Mouse (Mus musculus) liver, embryonic 12.5 days (tissue): ENCODE results near the gene Slc25a34. TPM values are rescaled to one million over a fixed set of nuclear protein-coding genes. Genes with fewer than 3 reads are reported as not detected.

Experiments used
- ATAC-seq: fragments of 200-750 bp; cut with Nextera tagmentation; 2 replicates; pipeline ENCODE4 v1.8.0; 2017; ENCODE audit warnings: moderate number of reproducible peaks, mild to moderate bottlenecking, moderate library complexity
- H3K27ac ChIP-seq: fragments of 300-500 bp; sonication (generic); 2 replicates; pipeline ENCODE4 v1.5.1; 2016; ENCODE audit warnings: mild to moderate bottlenecking
- H3K27me3 ChIP-seq: fragments of 300-500 bp; sonication (generic); replicated peaks from 2 replicates; pipeline ENCODE4 v1.6.1; 2016; ENCODE audit warnings: mild to moderate bottlenecking, moderate library complexity
- H3K36me3 ChIP-seq: fragments of 300-500 bp; sonication (generic); 2 replicates; pipeline ENCODE4 v1.6.1; 2016; ENCODE audit warnings: mild to moderate bottlenecking, moderate library complexity
- H3K4me1 ChIP-seq: fragments of 300-500 bp; sonication (generic); 2 replicates; pipeline ENCODE4 v1.6.1; 2016
- H3K4me2 ChIP-seq: fragments of 300-500 bp; sonication (generic); 2 replicates; pipeline ENCODE4 v1.6.1; 2016; ENCODE audit warnings: mild to moderate bottlenecking, moderate library complexity
- H3K4me3 ChIP-seq: fragments of 300-500 bp; sonication (generic); 2 replicates; pipeline ENCODE4 v1.5.1; 2016; ENCODE audit warnings: mild to moderate bottlenecking, moderate library complexity
- H3K9ac ChIP-seq: fragments of 300-500 bp; sonication (generic); 2 replicates; pipeline ENCODE4 v1.6.1; 2016; ENCODE audit warnings: mild to moderate bottlenecking, moderate library complexity
- H3K9me3 ChIP-seq: fragments of 300-500 bp; sonication (generic); replicated peaks from 2 replicates; pipeline ENCODE4 v1.6.1; 2016; ENCODE audit warnings: mild to moderate bottlenecking, moderate library complexity
- WGBS: fragments of 180-500 bp; shearing (Covaris S2); methylation state at CpG from one replicate; pipeline ENCODE4 v1.1.7; 2016; ENCODE audit not compliant: insufficient replicate concordance; 5-methylcytosine and 5-hydroxymethylcytosine counted together
- polyA plus RNA-seq: library from polyadenylated mRNA; unstranded; fragments of >200 nt; fragmentation: Nextera tagmentation; extraction: Ambion mirVana; gene quantifications from 2 replicates; pipeline ENCODE4 v1.2.1, GENCODE M21; 2016

Gene Slc25a34
- polyA plus RNA-seq, 1 experiment from 2014 or later, result not detected

DNA sequence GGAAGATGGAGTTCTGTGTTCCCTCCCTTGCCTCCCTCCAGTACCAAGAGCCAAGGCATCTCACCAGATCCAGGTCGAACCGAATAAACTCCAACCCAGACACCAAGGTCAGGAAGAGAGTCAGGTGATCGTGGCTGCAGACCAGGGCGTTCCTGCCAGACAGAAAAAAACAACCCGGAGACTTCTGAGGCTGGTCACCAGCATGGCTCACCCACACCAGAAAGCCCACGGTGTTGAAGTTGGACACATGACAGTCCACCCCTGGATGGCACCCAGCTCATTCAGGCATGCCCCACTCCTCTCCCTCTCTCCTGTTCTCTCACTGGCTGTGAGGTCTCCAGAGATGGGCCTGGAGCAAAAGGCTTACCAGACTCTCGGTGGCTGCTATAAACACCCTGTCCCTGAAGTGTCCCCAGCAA lies 17.7 kb upstream of the Slc25a34 start:
- no peaks in the 10 kb centered on the region for H3K9me3 ChIP-seq
- no peak for ATAC-seq
- no peak overlapping the region for H3K9ac ChIP-seq
- no peak overlapping the region for H3K4me2 ChIP-seq
- no peak overlapping the region for H3K27ac ChIP-seq
- WGBS, result 83% methylated on average over 7 of the region's 7 CpGs
- H3K36me3 ChIP-seq, result peaks cover 47% of the 10 kb centered on the region
- H3K4me3 ChIP-seq, result no peak overlapping the region
- no peaks in the 10 kb centered on the region for H3K27me3 ChIP-seq
- H3K4me1 ChIP-seq, result no peaks in the 10 kb centered on the region

GRCm38 (mm10) chr4:141639474-141639873 lies 15.9 kb upstream of the Slc25a34 start:
- WGBS, result 70% methylated on average over 11 of the region's 11 CpGs

GRCm38 (mm10) chr4:141636693-141637092 lies 13.1 kb upstream of the Slc25a34 start:
- no peaks in the 10 kb centered on the region for H3K27me3 ChIP-seq
- peaks cover 58% of the 10 kb centered on the region for H3K36me3 ChIP-seq
- no peak for ATAC-seq
- no peaks in the 10 kb centered on the region for H3K4me1 ChIP-seq
- no peak overlapping the region for H3K27ac ChIP-seq
- H3K4me3 ChIP-seq, result no peak overlapping the region
- WGBS, result 96% methylated on average over 5 of the region's 5 CpGs
- H3K9ac ChIP-seq, result no peak overlapping the region
- no peaks in the 10 kb centered on the region for H3K9me3 ChIP-seq
- H3K4me2 ChIP-seq, result no peak overlapping the region

More at GRCm38 (mm10) chr4:141639474-141639873, 15.9 kb upstream of the Slc25a34 start:
- Histone ChIP-seq H3K27ac (no peak overlapping the region), H3K9me3 (no peaks in the 10 kb centered on the region), H3K36me3 (peaks cover 47% of the 10 kb centered on the region), H3K4me3 (no peak overlapping the region), H3K4me1 (no peaks in the 10 kb centered on the region), H3K9ac (no peak overlapping the region), H3K4me2 (no peak overlapping the region), H3K27me3 (no peaks in the 10 kb centered on the region)
- ATAC-seq, result no peak

DNA sequence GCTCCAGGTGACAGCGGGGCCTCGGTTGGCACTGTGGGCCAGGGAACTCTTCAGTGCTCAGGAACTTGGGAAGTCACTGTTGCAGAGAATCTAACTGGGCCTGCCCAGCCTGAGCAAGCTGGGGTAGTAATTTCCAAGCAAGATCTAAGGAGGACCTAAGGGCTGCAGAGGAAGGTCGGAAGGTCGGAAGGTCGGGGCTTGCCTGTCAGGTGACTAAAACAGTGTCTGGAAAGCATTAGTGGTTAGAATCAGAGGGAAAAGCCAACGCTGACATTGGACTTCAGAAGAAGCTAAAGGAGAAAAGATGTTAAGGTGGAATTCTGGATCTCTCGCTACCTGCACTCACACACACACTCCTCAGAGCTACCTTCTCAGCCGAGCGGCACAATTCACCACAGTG lies 12.4 kb upstream of the Slc25a34 start:
- Histone ChIP-seq H3K27me3 (no peaks in the 10 kb centered on the region), H3K27ac (no peak overlapping the region), H3K9me3 (no peaks in the 10 kb centered on the region), H3K9ac (no peak overlapping the region), H3K4me2 (no peak overlapping the region), H3K36me3 (peaks cover 58% of the 10 kb centered on the region), H3K4me3 (no peak overlapping the region), H3K4me1 (no peaks in the 10 kb centered on the region)
- ATAC-seq, result no peak
- WGBS, result 80% methylated on average over 9 of the region's 9 CpGs

DNA sequence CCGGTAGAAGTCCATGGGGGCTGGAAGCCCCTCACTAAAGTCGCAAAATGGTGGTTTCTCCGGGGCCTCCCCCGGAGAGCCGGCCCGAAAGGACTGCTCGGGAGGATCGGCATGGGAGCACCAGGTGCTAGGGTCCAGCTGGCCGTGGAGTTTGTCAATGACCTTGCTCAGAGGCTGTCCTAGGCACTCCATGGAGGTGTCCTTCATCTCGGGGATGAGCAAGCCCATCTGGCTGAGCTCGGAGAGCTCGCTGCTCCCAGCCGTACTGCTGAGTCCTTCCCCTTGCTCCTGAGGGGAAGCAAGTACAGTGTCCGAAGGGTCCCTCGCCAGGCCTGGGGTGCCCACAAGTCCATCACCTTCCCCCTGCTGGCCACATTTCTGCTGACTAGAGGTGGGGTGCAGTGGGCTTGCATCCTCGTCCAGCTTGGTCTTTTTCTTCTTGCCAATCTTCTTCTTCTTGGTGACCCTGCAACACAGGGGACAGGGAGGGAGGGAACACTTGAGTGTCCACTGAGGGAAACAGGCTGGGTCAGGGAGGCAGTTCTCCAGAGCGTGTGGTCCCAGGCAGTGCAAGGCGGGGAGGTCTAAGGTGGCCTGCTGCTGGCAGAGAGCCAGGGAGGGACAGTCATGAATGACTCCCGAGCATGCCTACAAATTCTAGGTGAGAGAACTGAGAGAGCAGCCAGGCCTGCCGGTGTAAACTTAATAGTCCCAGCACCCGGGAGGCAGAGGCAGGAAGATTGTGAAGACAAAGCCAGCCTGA lies 8.7 kb upstream of the Slc25a34 start:
- no peak for ATAC-seq
- Histone ChIP-seq H3K36me3 (peaks cover 71% of the 10 kb centered on the region), H3K4me3 (no peak overlapping the region), H3K4me2 (no peak overlapping the region), H3K27me3 (no peaks in the 10 kb centered on the region), H3K9me3 (no peaks in the 10 kb centered on the region), H3K9ac (no peak overlapping the region), H3K27ac (no peak overlapping the region), H3K4me1 (no peaks in the 10 kb centered on the region)
- WGBS, result 87% methylated on average over 21 of the region's 21 CpGs

- 84% methylated on average over 20 of the region's 20 CpGs for WGBS
- Histone ChIP-seq H3K4me1 (no peaks in the 10 kb centered on the region), H3K36me3 (peaks cover 71% of the 10 kb centered on the region), H3K4me2 (no peak overlapping the region), H3K9me3 (no peaks in the 10 kb centered on the region), H3K4me3 (no peak overlapping the region), H3K27me3 (no peaks in the 10 kb centered on the region), H3K27ac (no peak overlapping the region), H3K9ac (no peak overlapping the region)
- no peak for ATAC-seq
Measured at GRCm38 (mm10) chr4:141631250-141631649, 7.6 kb upstream of the Slc25a34 start.

DNA sequence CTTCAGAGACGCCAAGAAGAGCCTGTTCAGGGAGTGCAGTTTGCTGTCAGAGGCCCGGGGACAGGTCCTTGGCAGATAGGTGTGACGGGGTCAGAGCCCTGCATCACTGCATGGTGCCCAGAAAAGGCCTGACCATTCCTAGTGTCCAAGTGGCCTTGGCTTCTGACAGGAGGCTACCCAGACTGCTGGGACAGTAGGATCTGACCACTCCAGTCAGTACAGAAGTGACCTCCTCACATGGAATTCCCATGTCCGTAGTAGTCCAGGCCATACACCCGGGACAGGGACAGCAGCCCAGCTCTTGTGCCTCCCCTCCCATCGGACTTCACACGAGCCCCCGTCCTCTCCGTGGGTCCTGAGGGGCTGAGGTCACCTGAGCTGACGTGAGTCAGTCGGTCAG lies 6.4 kb upstream of the Slc25a34 start:
- ATAC-seq, result no peak
- WGBS, result 85% methylated on average over 11 of the region's 11 CpGs
- no peak overlapping the region for H3K4me2 ChIP-seq
- no peaks in the 10 kb centered on the region for H3K27me3 ChIP-seq
- peaks cover 75% of the 10 kb centered on the region for H3K36me3 ChIP-seq
- H3K4me3 ChIP-seq, result no peak overlapping the region
- H3K9me3 ChIP-seq, result no peaks in the 10 kb centered on the region
- H3K9ac ChIP-seq, result no peak overlapping the region
- H3K27ac ChIP-seq, result no peak overlapping the region
- peaks cover 10% of the 10 kb centered on the region; the same call in 1 of the 2 replicates for H3K4me1 ChIP-seq

GRCm38 (mm10) chr4:141628661-141629060 lies 5.0 kb upstream of the Slc25a34 start:
- H3K27ac ChIP-seq, result no peak overlapping the region
- no peak overlapping the region for H3K4me2 ChIP-seq
- no peaks in the 10 kb centered on the region for H3K27me3 ChIP-seq
- 73% methylated on average over 14 of the region's 14 CpGs for WGBS
- no peak overlapping the region for H3K4me3 ChIP-seq
- peaks cover 70% of the 10 kb centered on the region for H3K36me3 ChIP-seq
- no peak for ATAC-seq
- H3K9me3 ChIP-seq, result no peaks in the 10 kb centered on the region
- no peak overlapping the region for H3K9ac ChIP-seq
- H3K4me1 ChIP-seq, result peaks cover 19% of the 10 kb centered on the region

DNA sequence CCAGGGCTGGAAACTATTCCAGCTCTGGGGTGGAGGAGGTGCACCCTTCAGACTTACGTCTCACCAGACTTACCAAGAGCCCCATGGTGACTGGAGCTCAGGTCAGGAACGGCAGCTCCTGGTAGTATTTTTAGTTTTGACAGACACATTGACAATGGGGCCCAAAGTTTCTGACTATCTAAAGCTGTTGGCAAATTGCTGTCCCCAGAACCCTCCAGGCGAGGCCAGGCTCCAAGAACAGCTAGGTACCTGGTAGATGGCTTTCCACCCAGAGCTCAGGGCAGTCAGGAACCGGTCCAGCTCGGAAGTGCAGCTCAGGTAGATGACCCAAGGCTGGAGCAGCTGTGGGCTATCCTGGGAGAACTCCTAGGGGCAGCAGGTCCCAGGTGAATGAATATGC lies 3.9 kb upstream of the Slc25a34 start:
- Histone ChIP-seq H3K36me3 (peaks cover 63% of the 10 kb centered on the region), H3K4me3 (no peak overlapping the region), H3K9me3 (no peaks in the 10 kb centered on the region), H3K4me1 (peaks cover 24% of the 10 kb centered on the region), H3K9ac (no peak overlapping the region), H3K27me3 (no peaks in the 10 kb centered on the region), H3K4me2 (no peak overlapping the region), H3K27ac (no peak overlapping the region)
- no peak for ATAC-seq
- WGBS, result 81% methylated on average over 5 of the region's 5 CpGs

DNA sequence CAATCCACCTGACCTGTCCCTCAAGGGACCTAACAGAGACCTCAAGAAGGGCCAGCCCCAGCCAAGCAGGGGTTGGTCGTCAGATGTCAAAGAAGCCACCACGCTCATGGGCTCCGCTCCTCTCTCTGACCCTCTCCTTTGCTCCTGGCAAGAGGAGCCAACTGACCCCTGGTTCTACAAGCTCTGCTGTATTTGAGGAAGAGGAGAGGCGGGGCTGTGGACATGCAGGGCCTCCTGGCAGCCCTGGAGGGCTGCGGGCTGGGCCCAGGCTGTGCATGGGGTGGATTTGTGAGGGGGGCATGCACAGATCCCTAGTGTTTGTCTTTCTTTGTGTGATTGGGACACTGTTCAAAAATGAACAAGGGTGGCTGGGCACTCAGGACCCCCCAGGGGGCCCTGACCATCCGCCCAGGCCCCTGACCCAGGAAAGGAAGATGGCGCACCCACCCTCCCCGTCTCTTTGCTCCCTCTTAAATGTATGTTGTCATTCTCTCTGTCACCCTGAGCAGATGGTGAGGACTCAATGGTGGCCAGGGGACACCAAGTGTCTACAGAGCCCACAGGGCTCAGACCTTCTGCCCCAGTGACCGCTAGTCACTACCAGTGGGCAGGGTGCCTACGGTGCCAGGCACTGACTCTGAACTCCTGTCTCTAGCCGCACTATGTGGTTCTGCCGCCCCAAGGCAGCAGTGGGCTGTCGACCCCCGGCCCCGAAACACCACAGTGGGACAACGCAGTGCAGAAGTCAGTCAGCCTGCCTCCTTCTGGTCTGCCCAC lies 2.3 kb upstream of the Slc25a34 start:
- WGBS, result 81% methylated on average over 16 of the region's 16 CpGs
- no peaks in the 10 kb centered on the region for H3K9me3 ChIP-seq

DNA sequence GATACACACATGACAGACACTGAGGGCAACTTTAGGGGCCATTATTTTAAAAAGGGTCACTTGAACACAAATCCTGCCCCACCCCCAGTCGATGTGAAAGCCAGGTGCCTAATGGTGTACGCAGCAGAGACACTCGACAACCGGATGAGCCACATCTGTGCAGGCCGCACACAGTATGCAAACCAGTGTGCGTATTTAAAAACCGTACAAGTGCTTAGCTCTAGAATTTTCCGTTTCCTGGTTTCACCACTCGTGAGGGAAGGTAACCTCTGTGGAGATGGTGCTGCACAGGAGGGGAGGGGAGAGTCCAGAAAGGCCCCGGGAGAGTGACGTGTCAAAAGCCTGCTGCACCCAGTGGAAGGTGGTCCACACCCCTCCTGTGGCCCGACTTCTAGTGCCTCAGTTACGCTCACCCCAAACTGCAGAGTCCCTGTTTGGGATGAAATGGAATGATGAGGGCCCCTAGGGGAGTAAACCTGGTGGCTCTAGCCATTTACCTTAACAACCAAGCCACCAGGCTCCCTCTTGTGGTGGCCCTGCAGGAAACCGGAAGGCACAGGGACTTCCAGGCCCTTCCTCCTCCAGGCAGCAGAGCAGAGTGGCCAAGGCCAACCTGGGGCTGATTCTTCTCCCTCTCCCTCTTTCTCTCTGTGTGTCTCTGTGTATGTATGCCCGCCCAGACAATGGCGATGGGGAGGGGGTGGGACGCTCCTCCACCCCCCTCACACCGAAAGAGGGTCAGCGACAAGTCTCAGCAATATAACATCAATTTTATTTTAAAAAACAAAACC lies 1.6 kb upstream of the Slc25a34 start:
- Histone ChIP-seq H3K27ac (no peak overlapping the region), H3K9ac (no peak overlapping the region), H3K4me1 (peaks cover 24% of the 10 kb centered on the region), H3K4me3 (no peak overlapping the region), H3K27me3 (no peaks in the 10 kb centered on the region), H3K36me3 (peaks cover 40% of the 10 kb centered on the region), H3K4me2 (no peak overlapping the region), H3K9me3 (no peaks in the 10 kb centered on the region)
- 63% methylated on average over 19 of the region's 19 CpGs for WGBS
- ATAC-seq, result no peak

More for the DNA sequence above, 2.3 kb upstream of the Slc25a34 start:
- no peak for ATAC-seq
- Histone ChIP-seq H3K9ac (no peak overlapping the region), H3K4me1 (peaks cover 24% of the 10 kb centered on the region), H3K4me2 (no peak overlapping the region), H3K27ac (no peak overlapping the region), H3K4me3 (no peak overlapping the region), H3K36me3 (peaks cover 48% of the 10 kb centered on the region), H3K27me3 (no peaks in the 10 kb centered on the region)

DNA sequence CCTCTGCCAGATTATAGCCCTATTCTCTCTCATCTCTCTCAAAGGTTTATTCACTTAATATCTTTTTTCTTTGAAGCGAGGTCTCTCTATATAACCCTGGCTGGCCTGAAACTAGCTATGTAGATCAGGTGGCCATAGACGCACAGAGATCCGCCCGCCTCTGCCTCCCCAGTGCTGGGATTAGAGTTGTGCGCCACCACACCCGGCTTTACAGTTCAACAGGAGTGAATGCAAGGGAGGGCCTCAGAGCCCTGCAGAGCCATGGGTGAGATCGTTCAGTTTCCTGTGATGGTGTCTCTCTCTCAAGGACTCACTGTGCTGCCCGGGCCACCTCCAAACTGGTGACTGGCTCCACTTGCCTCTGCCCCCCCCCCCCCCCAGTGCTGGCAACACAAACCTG lies 513 bp upstream of the Slc25a34 start:
- 61% methylated on average over 8 of the region's 8 CpGs for WGBS

More for the DNA sequence above, 513 bp upstream of the Slc25a34 start:
- no peak overlapping the region for H3K27ac ChIP-seq
- peaks cover 29% of the 10 kb centered on the region for H3K36me3 ChIP-seq
- H3K4me2 ChIP-seq, result no peak overlapping the region
- no peak overlapping the region for H3K9ac ChIP-seq
- H3K4me1 ChIP-seq, result peaks cover 24% of the 10 kb centered on the region
- H3K4me3 ChIP-seq, result no peak overlapping the region
- H3K9me3 ChIP-seq, result no peaks in the 10 kb centered on the region
- ATAC-seq, result no peak
- no peaks in the 10 kb centered on the region for H3K27me3 ChIP-seq
